ENCODE assay signal across 14 mouse cellular contexts in genomic region chr13:74955876-74956275, GRCm38 (mm10).
DNase-seq lines count a peak whose midpoint lies in the region.
"Had no signal": no experiment of that assay in that cellular context is flagged by ENCODE, and none has a peak within 500 bp of the region (broad histone marks: within the 10 kb centered on the region; RNA-seq: fewer than 3 reads in every experiment).

No protein-coding gene starts in this region.

- DNase-seq in cerebellum, postnatal 14 days: peak; percentile 18 to 38
- no peak for DNase-seq in cerebellum, adult 9-11 months
- DNase-seq in left cerebral cortex, adult 18-20 months (ENCODE audit: low spot score in 2 of 2): peak; percentile 2 to 5
- no peak for DNase-seq in left cerebral cortex, adult 9 months (ENCODE audit: low spot score in 2 of 2)
- DNase-seq in right cerebral cortex, postnatal 10 days (ENCODE audit: low spot score in 2 of 2): peak; percentile 17 to 23
- no peak for DNase-seq in right cerebral cortex, postnatal 25 days
- peak; percentile 7 for DNase-seq in right cerebral cortex, postnatal 4 days
- DNase-seq: B cell, adult 2 months; cerebellum, adult 8-10 months; heart, adult 18-20 months; kidney, adult 9 months; kidney, postnatal 4 days; layer of hippocampus, adult 9-11 months; liver, embryonic 13.5 days had no signal

Comparison
In these comparisons a context has a peak if more than half of its experiments do, and no peak if none do; other contexts are left out.
1. DNase-seq: peak in cerebellum, postnatal 14 days (2 of 2), left cerebral cortex, adult 18-20 months (2 of 2), right cerebral cortex, postnatal 10 days (2 of 2) and right cerebral cortex, postnatal 4 days (single experiment); none in cerebellum, adult 9-11 months (single experiment), left cerebral cortex, adult 9 months (0 of 2) and right cerebral cortex, postnatal 25 days (single experiment).